Comparison of ENCODE assay signal across 24 mouse cellular contexts in the genomic region with DNA sequence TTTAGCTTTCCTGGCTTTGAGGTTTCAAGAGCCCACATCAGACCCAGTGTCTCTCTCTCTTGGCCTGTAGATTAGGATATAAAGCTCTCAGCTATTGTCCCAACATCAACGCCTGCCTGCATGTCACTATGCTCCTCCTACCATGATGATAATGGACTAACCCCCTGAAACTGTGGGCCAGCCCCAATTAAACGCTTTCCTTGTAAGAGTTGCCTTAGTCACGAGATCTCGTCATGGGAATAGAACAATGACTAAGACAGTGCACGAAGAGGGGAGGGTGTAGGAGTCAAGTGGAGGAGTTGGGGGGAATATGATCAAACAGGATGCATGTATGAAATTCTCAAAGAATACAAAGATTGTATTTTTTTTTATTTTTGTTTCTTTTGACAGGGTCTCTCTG.
"Had no signal": no experiment of that assay in that cellular context is flagged by ENCODE, and none has a peak within 500 bp of the region (broad histone marks: within the 10 kb centered on the region; RNA-seq: fewer than 3 reads in every experiment).

No protein-coding gene starts in this region.

- DNase-seq: gastrocnemius, postnatal 14 days; gastrocnemius, postnatal 36 days; heart, adult 18-20 months; heart, postnatal 10 days; heart, postnatal 4 days; kidney, adult 18-20 months; kidney, adult 8-10 months; kidney, postnatal 14 days; kidney, postnatal 36 days; layer of hippocampus, postnatal 36 days; left cerebral cortex, postnatal 4 days had no signal

- H3K4me3 ChIP-seq: heart, embryonic 10.5 days; heart, embryonic 12.5 days; hindbrain, embryonic 10.5 days; hindbrain, embryonic 13.5 days; hindbrain, embryonic 15.5 days; kidney, embryonic 15.5 days; limb, embryonic 13.5 days; limb, embryonic 15.5 days; liver, embryonic 12.5 days had no signal

- ATAC-seq: hindbrain, postnatal 0 days; intestine, embryonic 16.5 days; liver, embryonic 12.5 days had no signal

- H3K9me3 ChIP-seq: heart, embryonic 10.5 days; heart, embryonic 12.5 days; hindbrain, embryonic 10.5 days; hindbrain, embryonic 13.5 days; hindbrain, embryonic 15.5 days; kidney, embryonic 15.5 days; limb, embryonic 13.5 days; limb, embryonic 15.5 days; liver, embryonic 12.5 days had no signal

- H3K27me3 ChIP-seq: heart, embryonic 12.5 days; hindbrain, embryonic 13.5 days; hindbrain, embryonic 15.5 days; kidney, embryonic 15.5 days; limb, embryonic 13.5 days; limb, embryonic 15.5 days; liver, embryonic 12.5 days had no signal

- H3K36me3 ChIP-seq: heart, embryonic 10.5 days; heart, embryonic 12.5 days; hindbrain, embryonic 10.5 days; hindbrain, embryonic 13.5 days; hindbrain, embryonic 15.5 days; kidney, embryonic 15.5 days; limb, embryonic 13.5 days; limb, embryonic 15.5 days; liver, embryonic 12.5 days had no signal

- H3K4me2 ChIP-seq: heart, embryonic 12.5 days; hindbrain, embryonic 13.5 days; hindbrain, embryonic 15.5 days; kidney, embryonic 15.5 days; limb, embryonic 13.5 days; limb, embryonic 15.5 days; liver, embryonic 12.5 days had no signal

- H3K9ac ChIP-seq: heart, embryonic 12.5 days; hindbrain, embryonic 13.5 days; hindbrain, embryonic 15.5 days; kidney, embryonic 15.5 days; limb, embryonic 13.5 days; limb, embryonic 15.5 days; liver, embryonic 12.5 days; liver, embryonic 14.5 days had no signal

- H3K27ac ChIP-seq: heart, embryonic 10.5 days; hindbrain, embryonic 10.5 days; hindbrain, embryonic 13.5 days; hindbrain, embryonic 15.5 days; hindbrain, postnatal 0 days; kidney, embryonic 15.5 days; kidney, postnatal 0 days; limb, embryonic 13.5 days; limb, embryonic 15.5 days; liver, embryonic 12.5 days; liver, embryonic 14.5 days had no signal
